ENCODE assay signal across 31 mouse cellular contexts in genomic region chr13:63520110-63520509, GRCm38 (mm10).
"Had no signal": no experiment of that assay in that cellular context is flagged by ENCODE, and none has a peak within 500 bp of the region (broad histone marks: within the 10 kb centered on the region; RNA-seq: fewer than 3 reads in every experiment).

No protein-coding gene starts in this region.

- H3K4me1 ChIP-seq: liver, embryonic 12.5 days; liver, embryonic 15.5 days; megakaryocyte, embryonic 14.5 days had no signal

- H3K4me2 ChIP-seq: limb, embryonic 12.5 days; limb, embryonic 13.5 days; limb, embryonic 15.5 days; liver, embryonic 11.5 days; liver, embryonic 12.5 days; liver, embryonic 13.5 days; liver, embryonic 15.5 days; lung, embryonic 14.5 days; lung, embryonic 15.5 days; midbrain, embryonic 11.5 days; midbrain, embryonic 12.5 days; midbrain, embryonic 13.5 days; midbrain, embryonic 15.5 days had no signal

- H3K9me3 ChIP-seq: limb, embryonic 10.5 days; limb, embryonic 12.5 days; limb, embryonic 13.5 days; limb, embryonic 15.5 days; liver, embryonic 12.5 days; liver, embryonic 13.5 days; liver, embryonic 15.5 days; lung, embryonic 15.5 days; megakaryocyte, embryonic 14.5 days; midbrain, embryonic 10.5 days; midbrain, embryonic 12.5 days; midbrain, embryonic 13.5 days; midbrain, embryonic 15.5 days had no signal

- H3K9ac ChIP-seq: limb, embryonic 12.5 days; limb, embryonic 13.5 days; limb, embryonic 15.5 days; liver, embryonic 12.5 days; liver, embryonic 13.5 days; liver, embryonic 14.5 days; liver, embryonic 15.5 days; lung, embryonic 14.5 days; lung, embryonic 15.5 days; midbrain, embryonic 12.5 days; midbrain, embryonic 13.5 days; midbrain, embryonic 15.5 days had no signal

- DNase-seq: left cerebral cortex, postnatal 4 days; liver; liver, embryonic 13.5 days; lung, adult 18-20 months; lung, adult 2 months; lung, embryonic 14.5 days; lung, postnatal 10 days; lung, postnatal 14 days; lung, postnatal 36 days; lung, postnatal 4 days; midbrain, embryonic 14.5 days had no signal

- H3K4me3 ChIP-seq: left cerebral cortex, adult 2 months; limb, embryonic 10.5 days; limb, embryonic 12.5 days; limb, embryonic 13.5 days; limb, embryonic 15.5 days; liver, embryonic 12.5 days; liver, embryonic 13.5 days; liver, embryonic 15.5 days; lung, embryonic 15.5 days; megakaryocyte, embryonic 14.5 days; midbrain, embryonic 10.5 days; midbrain, embryonic 12.5 days; midbrain, embryonic 13.5 days; midbrain, embryonic 15.5 days; myocyte had no signal

- H3K27me3 ChIP-seq: limb, embryonic 12.5 days; limb, embryonic 13.5 days; limb, embryonic 15.5 days; liver, embryonic 12.5 days; liver, embryonic 13.5 days; liver, embryonic 15.5 days; lung, embryonic 15.5 days; megakaryocyte, embryonic 14.5 days; midbrain, embryonic 12.5 days; midbrain, embryonic 13.5 days; midbrain, embryonic 15.5 days had no signal

- ATAC-seq: liver, embryonic 12.5 days; lung, postnatal 0 days; midbrain, embryonic 13.5 days; midbrain, embryonic 15.5 days; midbrain, embryonic 16.5 days had no signal

- H3K27ac ChIP-seq: left cerebral cortex, adult 2 months; limb, embryonic 10.5 days; limb, embryonic 12.5 days; limb, embryonic 13.5 days; limb, embryonic 15.5 days; liver, embryonic 12.5 days; liver, embryonic 13.5 days; liver, embryonic 14.5 days; liver, embryonic 15.5 days; lung, embryonic 15.5 days; macrophage; midbrain, embryonic 10.5 days; midbrain, embryonic 12.5 days; midbrain, embryonic 13.5 days; midbrain, embryonic 15.5 days had no signal
